Mouse (Mus musculus): Measurements from ENCODE around the gene Hacd4. TPM values are rescaled to one million over a fixed set of nuclear protein-coding genes. Genes with fewer than 3 reads are reported as not detected.

Gene Hacd4
- total RNA-seq, 1 experiment from 2014 or later, result 25.9 TPM

- peak; percentile 87 to 94 for ATAC-seq (replicated peaks in 1 of 2; ENCODE audit: insufficient read depth in 1 of 2, low FRiP score in 2 of 2, low TSS enrichment in 1 of 2, low read depth in 1 of 2, poor library complexity in 2 of 2, severe bottlenecking in 2 of 2)
Measured at GRCm38 (mm10) chr4:88439669-88440123, 968 bp upstream of the Hacd4 start.

GRCm38 (mm10) chr4:88438990-88439329 lies 232 bp upstream of the Hacd4 start:
- no peak for ATAC-seq (replicated peaks in 1 of 2; ENCODE audit: insufficient read depth in 1 of 2, low FRiP score in 2 of 2, low TSS enrichment in 1 of 2, low read depth in 1 of 2, poor library complexity in 2 of 2, severe bottlenecking in 2 of 2)

GRCm38 (mm10) chr4:88437917-88438316 lies 811 bp downstream of the Hacd4 start:
- ATAC-seq (replicated peaks in 1 of 2; ENCODE audit: insufficient read depth in 1 of 2, low FRiP score in 2 of 2, low TSS enrichment in 1 of 2, low read depth in 1 of 2, poor library complexity in 2 of 2, severe bottlenecking in 2 of 2), result peak in 1 of 2 experiments; percentile 28; a peak in 2 of 4 replicates

- no peak for ATAC-seq (replicated peaks in 1 of 2; ENCODE audit: insufficient read depth in 1 of 2, low FRiP score in 2 of 2, low TSS enrichment in 1 of 2, low read depth in 1 of 2, poor library complexity in 2 of 2, severe bottlenecking in 2 of 2)
Measured at GRCm38 (mm10) chr4:88437166-88437565, 1.6 kb downstream of the Hacd4 start.

GRCm38 (mm10) chr4:88436593-88437165 lies 2.0 kb downstream of the Hacd4 start:
- no peak for ATAC-seq (replicated peaks in 1 of 2; ENCODE audit: insufficient read depth in 1 of 2, low FRiP score in 2 of 2, low TSS enrichment in 1 of 2, low read depth in 1 of 2, poor library complexity in 2 of 2, severe bottlenecking in 2 of 2)

GRCm38 (mm10) chr4:88432412-88433024 lies 6.2 kb downstream of the Hacd4 start:
- ATAC-seq (replicated peaks in 1 of 2; ENCODE audit: insufficient read depth in 1 of 2, low FRiP score in 2 of 2, low TSS enrichment in 1 of 2, low read depth in 1 of 2, poor library complexity in 2 of 2, severe bottlenecking in 2 of 2), result peak in 1 of 2 experiments; percentile 14; a peak in 1 of 4 replicates

- no peak for ATAC-seq (replicated peaks in 1 of 2; ENCODE audit: insufficient read depth in 1 of 2, low FRiP score in 2 of 2, low TSS enrichment in 1 of 2, low read depth in 1 of 2, poor library complexity in 2 of 2, severe bottlenecking in 2 of 2)
Measured at GRCm38 (mm10) chr4:88427630-88428239, 11.0 kb downstream of the Hacd4 start.

GRCm38 (mm10) chr4:88424563-88424962 lies 14.2 kb downstream of the Hacd4 start:
- no peak for ATAC-seq (replicated peaks in 1 of 2; ENCODE audit: insufficient read depth in 1 of 2, low FRiP score in 2 of 2, low TSS enrichment in 1 of 2, low read depth in 1 of 2, poor library complexity in 2 of 2, severe bottlenecking in 2 of 2)

GRCm38 (mm10) chr4:88419378-88419777 lies 19.4 kb downstream of the Hacd4 start:
- ATAC-seq (replicated peaks in 1 of 2; ENCODE audit: insufficient read depth in 1 of 2, low FRiP score in 2 of 2, low TSS enrichment in 1 of 2, low read depth in 1 of 2, poor library complexity in 2 of 2, severe bottlenecking in 2 of 2), result no peak

- ATAC-seq (replicated peaks in 1 of 2; ENCODE audit: insufficient read depth in 1 of 2, low FRiP score in 2 of 2, low TSS enrichment in 1 of 2, low read depth in 1 of 2, poor library complexity in 2 of 2, severe bottlenecking in 2 of 2), result peak in 1 of 2 experiments; percentile 36; a peak in 1 of 4 replicates
Measured at GRCm38 (mm10) chr4:88415017-88415416, 23.7 kb downstream of the Hacd4 start.

GRCm38 (mm10) chr4:88412331-88412730 lies 26.4 kb downstream of the Hacd4 start:
- ATAC-seq (replicated peaks in 1 of 2; ENCODE audit: insufficient read depth in 1 of 2, low FRiP score in 2 of 2, low TSS enrichment in 1 of 2, low read depth in 1 of 2, poor library complexity in 2 of 2, severe bottlenecking in 2 of 2), result no peak

- no peak for ATAC-seq (replicated peaks in 1 of 2; ENCODE audit: insufficient read depth in 1 of 2, low FRiP score in 2 of 2, low TSS enrichment in 1 of 2, low read depth in 1 of 2, poor library complexity in 2 of 2, severe bottlenecking in 2 of 2)
Measured at GRCm38 (mm10) chr4:88409279-88409678, 29.4 kb downstream of the Hacd4 start.

- peak; percentile 75 to 77; a peak in 3 of 4 replicates for ATAC-seq (replicated peaks in 1 of 2; ENCODE audit: insufficient read depth in 1 of 2, low FRiP score in 2 of 2, low TSS enrichment in 1 of 2, low read depth in 1 of 2, poor library complexity in 2 of 2, severe bottlenecking in 2 of 2)
Measured at GRCm38 (mm10) chr4:88406887-88407696, 31.6 kb downstream of the Hacd4 start.

GRCm38 (mm10) chr4:88402884-88403283 lies 35.8 kb downstream of the Hacd4 start:
- no peak for ATAC-seq (replicated peaks in 1 of 2; ENCODE audit: insufficient read depth in 1 of 2, low FRiP score in 2 of 2, low TSS enrichment in 1 of 2, low read depth in 1 of 2, poor library complexity in 2 of 2, severe bottlenecking in 2 of 2)

GRCm38 (mm10) chr4:88400992-88401313 lies 37.8 kb downstream of the Hacd4 start:
- ATAC-seq (replicated peaks in 1 of 2; ENCODE audit: insufficient read depth in 1 of 2, low FRiP score in 2 of 2, low TSS enrichment in 1 of 2, low read depth in 1 of 2, poor library complexity in 2 of 2, severe bottlenecking in 2 of 2), result no peak

- ATAC-seq (replicated peaks in 1 of 2; ENCODE audit: insufficient read depth in 1 of 2, low FRiP score in 2 of 2, low TSS enrichment in 1 of 2, low read depth in 1 of 2, poor library complexity in 2 of 2, severe bottlenecking in 2 of 2), result no peak
Measured at GRCm38 (mm10) chr4:88400302-88400991, 38.3 kb downstream of the Hacd4 start.

- no peak for ATAC-seq (replicated peaks in 1 of 2; ENCODE audit: insufficient read depth in 1 of 2, low FRiP score in 2 of 2, low TSS enrichment in 1 of 2, low read depth in 1 of 2, poor library complexity in 2 of 2, severe bottlenecking in 2 of 2)
Measured at GRCm38 (mm10) chr4:88396995-88397521, 41.7 kb downstream of the Hacd4 start.

All from hematopoietic stem cell, adult 5-6 weeks (primary cell).